Mouse (Mus musculus) liver, adult (tissue): ENCODE measurements around the gene Atg9a.

ENCODE experiments used
- GATA4 ChIP-seq: IDR thresholded peaks from 2 replicates; pipeline ENCODE4 v1.6.1; 2014; ENCODE audit warnings: mild to moderate bottlenecking, low read length; ENCODE audit not compliant: insufficient replicate concordance

Gene Atg9a

GRCm38 (mm10) chr1:75191258-75191621 lies 756 bp downstream of the Atg9a start:
- no peak for TF ChIP-seq GATA4

- no peak for TF ChIP-seq GATA4
Measured at GRCm38 (mm10) chr1:75190577-75190976, 1.4 kb downstream of the Atg9a start.

GRCm38 (mm10) chr1:75187914-75188483 lies 4.0 kb downstream of the Atg9a start:
- TF ChIP-seq GATA4, result no peak

GRCm38 (mm10) chr1:75187126-75187525 lies 4.9 kb downstream of the Atg9a start:
- no peak for TF ChIP-seq GATA4

GRCm38 (mm10) chr1:75185495-75185894 lies 6.5 kb downstream of the Atg9a start:
- TF ChIP-seq GATA4, result no peak

- TF ChIP-seq GATA4, result no peak
Measured at GRCm38 (mm10) chr1:75182160-75182559, 9.8 kb downstream of the Atg9a start.

GRCm38 (mm10) chr1:75181377-75181870 lies 10.6 kb downstream of the Atg9a start:
- TF ChIP-seq GATA4, result no peak

- TF ChIP-seq GATA4, result no peak
Measured at GRCm38 (mm10) chr1:75180741-75181140, 11.3 kb downstream of the Atg9a start.

GRCm38 (mm10) chr1:75180105-75180590 lies 11.8 kb downstream of the Atg9a start, which contains the start of gene Abcb6:
Abcb6 (minus strand) TSS chr1:75180392.
- TF ChIP-seq GATA4, result no peak

- no peak for TF ChIP-seq GATA4
Measured at GRCm38 (mm10) chr1:75179334-75180104, 12.5 kb downstream of the Atg9a start.

GRCm38 (mm10) chr1:75168472-75169464 lies 23.2 kb downstream of the Atg9a start, which contains the start of gene Zfand2b:
Zfand2b (plus strand) TSS chr1:75168646.
- no peak for TF ChIP-seq GATA4

- no peak for TF ChIP-seq GATA4
Measured at GRCm38 (mm10) chr1:75168093-75168471, 23.9 kb downstream of the Atg9a start.

GRCm38 (mm10) chr1:75160256-75160617 lies 31.8 kb downstream of the Atg9a start:
- TF ChIP-seq GATA4, result no peak

- no peak for TF ChIP-seq GATA4
Measured at GRCm38 (mm10) chr1:75159540-75160255, 32.3 kb downstream of the Atg9a start.

- TF ChIP-seq GATA4, result no peak
Measured at GRCm38 (mm10) chr1:75158990-75159389, 33.0 kb downstream of the Atg9a start.

- no peak for TF ChIP-seq GATA4
Measured at GRCm38 (mm10) chr1:75155837-75156236, 36.2 kb downstream of the Atg9a start.
